ENCODE assay signal across 20 mouse cellular contexts in the genomic region with DNA sequence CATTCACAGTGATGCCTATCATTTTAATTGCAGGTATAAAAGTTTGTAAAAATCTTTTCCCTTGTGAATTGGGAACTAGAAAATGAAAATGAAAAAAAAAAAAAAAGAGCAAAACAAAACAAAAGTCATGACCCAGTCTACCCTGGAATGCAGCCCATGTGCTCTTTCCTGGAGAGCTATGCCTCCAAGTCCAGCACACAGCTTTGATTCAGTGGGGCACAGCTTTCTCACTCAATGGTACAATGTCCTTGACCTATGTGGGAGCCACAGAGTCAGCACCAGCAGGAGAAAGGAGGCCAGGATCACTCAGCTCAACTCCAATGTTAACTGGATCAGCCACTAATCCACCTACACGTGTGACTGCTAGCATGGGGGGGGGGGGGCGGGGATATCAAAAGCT. TPM values are rescaled to one million over a fixed set of nuclear protein-coding genes. Genes with fewer than 3 reads are reported as not detected.
"Had no signal": no experiment of that assay in that cellular context is flagged by ENCODE, and none has a peak within 500 bp of the region (broad histone marks: within the 10 kb centered on the region; RNA-seq: fewer than 3 reads in every experiment).

No protein-coding gene starts in this region.

- DNase-seq: kidney, postnatal 4 days; liver; lung, adult 2 months; lung, postnatal 36 days; midbrain, embryonic 14.5 days; right cerebral cortex, adult 18-20 months; right cerebral cortex, postnatal 25 days; thymus, postnatal 4 days had no signal

- H3K9ac ChIP-seq: limb, embryonic 12.5 days; liver, embryonic 15.5 days; neural tube, embryonic 15.5 days had no signal

- ATAC-seq: lung, postnatal 0 days had no signal

- H3K27ac ChIP-seq: layer of hippocampus, adult 2 months; limb, embryonic 12.5 days; liver, embryonic 15.5 days; neural tube, embryonic 15.5 days; stomach, postnatal 0 days had no signal

- H3K36me3 ChIP-seq: limb, embryonic 12.5 days; liver, embryonic 15.5 days; neural tube, embryonic 15.5 days had no signal

- H3K9me3 ChIP-seq: limb, embryonic 12.5 days; liver, embryonic 15.5 days; neural tube, embryonic 15.5 days had no signal

- H3K4me1 ChIP-seq: liver, embryonic 15.5 days had no signal

- H3K4me3 ChIP-seq: layer of hippocampus, adult 2 months; limb, embryonic 12.5 days; liver, embryonic 15.5 days; myocyte; neural tube, embryonic 15.5 days had no signal

- H3K4me2 ChIP-seq: limb, embryonic 12.5 days; liver, embryonic 15.5 days; neural tube, embryonic 15.5 days had no signal

RNA-seq across cellular contexts. Expression of a gene that starts 9.5 kb away (rescaled TPM):
- total RNA-seq: megakaryocyte progenitor cell, adult 5-6 weeks had no signal

RNA-seq across cellular contexts. Expression of a gene that starts 20.7 kb away (rescaled TPM):
- total RNA-seq: layer of hippocampus, adult 2 months; layer of hippocampus, postnatal 10 days; left cerebral cortex, postnatal 36 days; megakaryocyte progenitor cell, adult 5-6 weeks had no signal
- polyA plus RNA-seq: limb, embryonic 12.5 days; liver, embryonic 15.5 days; midbrain, embryonic 14.5 days; myocyte; neural tube, embryonic 11.5 days; neural tube, embryonic 15.5 days; small intestine, adult 2 months had no signal
